Mouse (Mus musculus): Measurements from ENCODE around the gene Chmp2b.

DNA sequence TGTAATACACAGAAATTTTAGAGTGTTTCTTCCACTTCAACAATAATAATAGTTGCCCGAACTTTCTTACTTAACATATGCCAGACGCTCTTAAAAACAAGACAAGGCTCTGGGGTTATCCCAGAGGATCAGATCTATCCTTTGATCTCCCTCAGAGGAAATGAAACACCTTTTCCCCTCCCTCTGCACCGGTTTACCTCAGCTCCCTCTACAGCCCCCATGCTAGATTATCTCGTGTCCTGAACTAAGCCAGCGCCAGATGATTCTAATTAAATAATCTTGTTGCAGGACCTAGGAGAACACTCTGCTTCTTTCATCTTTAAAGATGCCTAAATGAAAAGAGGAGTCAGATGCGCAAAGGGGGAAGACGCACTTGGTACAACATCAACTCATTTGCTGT, 48.3 kb downstream of the Chmp2b start:
- TF ChIP-seq CTCF (IDR thresholded peaks at IDR 0.05; ENCODE audit: low read depth) (no peak), EP300 (IDR thresholded peaks at IDR 0.05; ENCODE audit: low read depth) (no peak)
